In genomic region chr9:77707433-77708139, GRCm38 (mm10) we compare ENCODE assay signal across 16 mouse cellular contexts. TPM values are rescaled to one million over a fixed set of nuclear protein-coding genes. Genes with fewer than 3 reads are reported as not detected.
DNase-seq lines count a peak whose midpoint lies in the region; ATAC-seq lines count a peak whose summit lies in the region.
"Had no signal": no experiment of that assay in that cellular context is flagged by ENCODE, and none has a peak within 500 bp of the region (broad histone marks: within the 10 kb centered on the region; RNA-seq: fewer than 3 reads in every experiment).

No protein-coding gene starts in this region.

- no peak for ATAC-seq in kidney, embryonic 15.5 days (replicated peaks; ENCODE audit: low FRiP score)
- 0 out of 2 replicates have a peak, but pooled peaks have one; percentile 29 for ATAC-seq in liver, embryonic 11.5 days (replicated peaks; ENCODE audit: low FRiP score)
- ATAC-seq in stomach, embryonic 15.5 days (ENCODE audit: insufficient read depth, low FRiP score, low read depth) = peak; percentile 66; the same call in 1 of the 2 replicates
- no peak for ATAC-seq in megakaryocyte, adult 5-6 weeks (ENCODE audit: poor library complexity, severe bottlenecking)
- ATAC-seq: forebrain, postnatal 0 days had no signal

- no peak overlapping the region for H3K4me2 ChIP-seq in kidney, embryonic 15.5 days
- H3K4me2 ChIP-seq in liver, embryonic 11.5 days = no peak overlapping the region
- H3K4me2 ChIP-seq in stomach, embryonic 15.5 days = no peak overlapping the region
- H3K4me2 ChIP-seq: hindbrain, embryonic 14.5 days; lung, embryonic 14.5 days; neural tube, embryonic 12.5 days had no signal

- H3K4me1 ChIP-seq in kidney, embryonic 15.5 days = no peaks in the 10 kb centered on the region
- H3K4me1 ChIP-seq in liver, embryonic 11.5 days (replicated peaks; ENCODE audit: control insufficient read depth, insufficient read depth, low read length) = no peaks in the 10 kb centered on the region
- no peaks in the 10 kb centered on the region for H3K4me1 ChIP-seq in stomach, embryonic 15.5 days
- H3K4me1 ChIP-seq: neural tube, embryonic 12.5 days had no signal

- H3K9me3 ChIP-seq in kidney, embryonic 15.5 days (replicated peaks) = no peaks in the 10 kb centered on the region
- H3K9me3 ChIP-seq in liver, embryonic 11.5 days (ENCODE audit: control insufficient read depth, low read length) = no peaks in the 10 kb centered on the region
- H3K9me3 ChIP-seq in stomach, embryonic 15.5 days = no peaks in the 10 kb centered on the region
- H3K9me3 ChIP-seq: neural tube, embryonic 12.5 days had no signal

- WGBS in kidney, embryonic 15.5 days = 82% methylated on average over 9 of the region's 9 CpGs
- 73% methylated on average over 9 of the region's 9 CpGs for WGBS in liver, embryonic 11.5 days
- WGBS in stomach, embryonic 15.5 days = 68% methylated on average over 9 of the region's 9 CpGs

- no peaks in the 10 kb centered on the region for H3K27me3 ChIP-seq in kidney, embryonic 15.5 days
- no peaks in the 10 kb centered on the region for H3K27me3 ChIP-seq in liver, embryonic 11.5 days (replicated peaks; ENCODE audit: control insufficient read depth, insufficient read depth, low read length)
- no peaks in the 10 kb centered on the region for H3K27me3 ChIP-seq in stomach, embryonic 15.5 days (replicated peaks)
- H3K27me3 ChIP-seq: neural tube, embryonic 12.5 days had no signal

- DNase-seq in kidney, postnatal 14 days = peak; percentile 14
- peak; percentile 67 for DNase-seq in adipocyte (ENCODE audit: low spot score)
- no peak for DNase-seq in liver, embryonic 11.5 days (ENCODE audit: low spot score)
- DNase-seq in adrenal gland, adult 8-10 months = no peak
- DNase-seq: adrenal gland, postnatal 14 days; cerebellum, postnatal 10 days; forebrain, postnatal 0 days; gastrocnemius, postnatal 10 days; heart, postnatal 14 days; lung, embryonic 14.5 days; thymus, postnatal 36 days had no signal

- no peak overlapping the region for H3K9ac ChIP-seq in kidney, embryonic 15.5 days
- H3K9ac ChIP-seq in liver, embryonic 11.5 days (ENCODE audit: low read depth, low read length) = no peak overlapping the region
- no peak overlapping the region for H3K9ac ChIP-seq in stomach, embryonic 15.5 days
- H3K9ac ChIP-seq: forebrain, postnatal 0 days; hindbrain, embryonic 14.5 days; lung, embryonic 14.5 days; neural tube, embryonic 12.5 days had no signal

- H3K27ac ChIP-seq in kidney, embryonic 15.5 days = no peak overlapping the region
- H3K27ac ChIP-seq in liver, embryonic 11.5 days (ENCODE audit: low read depth, low read length) = no peak overlapping the region; the same call in 1 of the 2 replicates
- H3K27ac ChIP-seq in stomach, embryonic 15.5 days = no peak overlapping the region
- H3K27ac ChIP-seq: hindbrain, embryonic 14.5 days; neural tube, embryonic 12.5 days had no signal

- H3K4me3 ChIP-seq in kidney, embryonic 15.5 days (replicated peaks) = no peak overlapping the region
- no peak overlapping the region for H3K4me3 ChIP-seq in liver, embryonic 11.5 days (ENCODE audit: low read depth, low read length)
- no peak overlapping the region for H3K4me3 ChIP-seq in stomach, embryonic 15.5 days (replicated peaks)
- H3K4me3 ChIP-seq: neural tube, embryonic 12.5 days had no signal

- H3K36me3 ChIP-seq in kidney, embryonic 15.5 days = no peaks in the 10 kb centered on the region
- no peaks in the 10 kb centered on the region for H3K36me3 ChIP-seq in liver, embryonic 11.5 days (ENCODE audit: control insufficient read depth, insufficient read depth, low read length)
- H3K36me3 ChIP-seq in stomach, embryonic 15.5 days = no peaks in the 10 kb centered on the region
- H3K36me3 ChIP-seq: neural tube, embryonic 12.5 days had no signal

RNA-seq across cellular contexts. Expression of gene Gclc, which starts 46.7 kb away (rescaled TPM):
- 24.0 and 24.2 TPM in 2 replicates for polyA plus RNA-seq in kidney, embryonic 15.5 days (2015; fragmentation: Nextera tagmentation; extraction: Ambion mirVana)
- 29.7 and 32.8 TPM in 2 replicates for polyA plus RNA-seq in liver, embryonic 11.5 days (2014; fragmentation: Nextera tagmentation; extraction: Ambion mirVana)
- 15.8 and 17.3 TPM in 2 replicates for polyA plus RNA-seq in stomach, embryonic 15.5 days (2015; fragmentation: Nextera tagmentation; extraction: Ambion mirVana)
- total RNA-seq in adrenal gland, adult 8-10 months (2022) = 10 to 100 TPM; 34.1 to 53.4 (median 41.2) TPM
- total RNA-seq in megakaryocyte, adult 5-6 weeks (2015) = 21.9 and 25.7 TPM in 2 replicates
- total RNA-seq in megakaryocyte, adult 5-6 weeks (2017) = 24.7 and 28.5 TPM in 2 replicates

Comparison
In these comparisons a context has a peak if more than half of its experiments do, and no peak if none do; other contexts are left out.
1. DNase-seq: peak in kidney, postnatal 14 days (single experiment) and adipocyte (single experiment); none in liver, embryonic 11.5 days (single experiment) and adrenal gland, adult 8-10 months (single experiment).
2. ATAC-seq: peak in liver, embryonic 11.5 days (single experiment) and stomach, embryonic 15.5 days (single experiment); none in kidney, embryonic 15.5 days (single experiment) and megakaryocyte, adult 5-6 weeks (single experiment).